Mouse (Mus musculus): ENCODE results near the gene Cyld. TPM values are rescaled to one million over a fixed set of nuclear protein-coding genes. Genes with fewer than 3 reads are reported as not detected.
"Not testable (repeated sequence)": the region's sequence is repeated elsewhere in the genome, so short reads cannot be mapped to it uniquely, and the experiment has no call there.

Gene Cyld
- total RNA-seq (2021): 10 to 100 TPM; 40.2 to 43.0 TPM
- long read RNA-seq, full-length matches to known transcripts: 3 of 17 reads
- long read RNA-seq, partial matches to known transcripts: 2 of 17 reads
- long read RNA-seq, other reads (novel, unspliced or antisense): 12 of 17 reads

GRCm38 (mm10) chr8:88696721-88697641, at the start of gene Cyld:
TSS of gene Cyld (plus strand) at chr8:88697028.
- peak; percentile 97 for DNase-seq (ENCODE audit: low spot score in 2 of 2)

DNA sequence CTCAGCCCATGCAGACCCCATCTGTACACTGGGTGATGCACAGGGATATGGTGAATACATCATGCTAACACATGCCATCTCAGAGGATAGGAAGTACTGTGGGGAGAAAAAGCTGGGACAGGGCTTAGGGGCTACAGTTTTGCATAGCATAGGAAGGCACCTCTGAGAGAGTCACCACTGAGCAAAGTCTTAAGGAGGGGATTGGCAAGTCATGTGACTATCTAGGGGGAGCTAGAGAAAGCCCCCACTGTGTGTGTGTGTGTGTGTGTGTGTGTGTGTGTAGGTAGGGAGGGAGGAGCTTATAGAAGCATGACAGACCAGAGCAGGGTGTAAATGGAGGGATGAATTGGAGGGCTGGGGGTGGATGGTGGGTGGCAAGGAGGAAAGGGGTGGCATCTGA, 48.5 kb upstream of the Cyld start:
- DNase-seq (ENCODE audit: low spot score in 2 of 2): no peak

DNA sequence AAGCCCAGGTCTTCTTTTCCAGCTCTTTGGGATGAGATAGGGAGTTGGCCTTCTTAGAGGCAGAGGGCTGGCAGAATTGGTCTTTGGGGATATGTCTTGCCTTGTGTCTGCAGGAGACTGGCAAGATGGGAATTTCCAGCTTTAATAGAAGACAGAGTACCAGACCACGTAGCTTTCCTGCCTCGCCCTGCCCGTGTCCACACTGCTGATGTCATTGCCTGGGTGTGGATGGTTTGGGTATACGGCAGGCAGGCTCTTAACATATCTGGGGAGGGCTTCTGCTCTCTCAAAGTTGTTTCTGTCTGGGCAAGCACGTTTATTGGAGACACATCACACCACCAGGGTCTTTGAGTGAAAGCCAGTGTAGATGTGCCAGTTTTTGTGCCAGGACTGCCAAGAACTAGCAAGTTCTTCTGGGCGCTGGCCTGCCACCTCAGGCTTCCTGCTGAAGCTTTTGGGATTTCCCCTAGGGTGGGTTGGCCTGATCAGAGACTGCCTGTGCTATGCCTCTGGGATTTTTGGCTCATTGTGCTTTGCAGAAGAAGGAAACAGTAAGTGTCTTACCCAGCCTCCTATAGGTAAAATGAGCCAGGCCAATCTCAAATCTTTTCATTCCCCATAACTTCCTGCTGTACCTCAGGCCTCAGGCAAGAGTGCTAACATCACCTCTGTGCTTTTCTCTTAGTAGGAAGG, 46.7 kb upstream of the Cyld start:
- no peak for DNase-seq (ENCODE audit: low spot score in 2 of 2)

GRCm38 (mm10) chr8:88651122-88651521, 45.7 kb upstream of the Cyld start:
- DNase-seq (ENCODE audit: low spot score in 2 of 2): not testable (repeated sequence)

DNA sequence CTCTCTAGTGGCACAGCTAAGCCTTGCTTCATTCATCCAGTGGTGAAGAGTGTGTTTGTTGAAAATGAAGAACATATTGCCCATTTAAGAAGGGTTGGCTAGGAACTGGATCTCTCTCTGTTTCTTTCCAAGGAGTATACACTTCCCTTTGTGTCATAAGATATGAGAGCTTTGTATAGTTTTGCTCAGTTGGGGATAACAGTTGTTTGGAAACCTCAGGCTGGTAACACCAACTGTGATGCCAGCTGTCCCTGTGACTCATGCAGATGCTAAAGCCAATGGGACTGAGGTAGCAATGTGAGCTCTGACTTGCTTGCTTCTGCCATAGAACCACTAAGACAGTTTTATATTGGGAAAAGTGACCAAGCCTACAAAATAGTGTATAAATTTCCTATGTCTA, 41.5 kb upstream of the Cyld start:
- DNase-seq (ENCODE audit: low spot score in 2 of 2): no peak

DNA sequence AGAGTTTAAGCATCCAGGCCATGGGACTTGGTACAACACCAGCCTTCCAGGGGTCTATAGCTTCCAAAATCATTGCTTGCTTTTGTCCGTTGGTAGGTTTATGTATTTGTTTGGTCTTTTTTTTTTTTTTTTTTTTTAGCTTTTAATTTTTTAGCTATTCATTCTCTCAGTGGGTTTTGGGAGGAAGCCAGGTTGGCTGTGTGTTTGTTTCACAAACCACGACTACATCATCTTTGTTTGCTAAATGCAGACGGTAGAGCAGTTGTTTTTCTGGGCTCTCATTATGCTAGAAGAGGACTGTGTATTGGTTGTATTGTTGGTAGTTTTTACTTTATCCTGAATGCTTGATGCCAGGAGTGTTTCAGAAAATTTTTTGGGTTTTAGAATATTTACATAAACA, 37.0 kb upstream of the Cyld start:
- DNase-seq (ENCODE audit: low spot score in 2 of 2): no peak

- DNase-seq (ENCODE audit: low spot score in 2 of 2): no peak
Measured at GRCm38 (mm10) chr8:88662401-88662821, 34.4 kb upstream of the Cyld start.

DNA sequence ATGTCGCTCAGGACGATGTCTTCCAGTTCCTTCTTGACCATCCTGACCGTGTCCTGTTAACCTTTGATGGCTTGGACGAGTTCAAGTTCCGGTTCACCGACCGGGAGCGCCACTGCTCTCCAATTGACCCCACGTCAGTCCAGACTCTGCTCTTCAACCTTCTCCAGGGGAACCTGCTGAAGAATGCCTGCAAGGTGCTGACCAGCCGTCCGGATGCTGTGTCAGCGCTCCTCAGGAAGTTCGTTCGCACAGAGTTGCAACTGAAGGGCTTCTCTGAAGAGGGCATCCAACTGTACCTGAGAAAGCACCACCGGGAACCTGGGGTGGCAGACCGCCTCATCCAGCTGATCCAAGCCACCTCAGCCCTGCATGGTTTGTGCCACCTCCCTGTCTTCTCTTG, 32.7 kb upstream of the Cyld start:
- no peak for DNase-seq (ENCODE audit: low spot score in 2 of 2)

- DNase-seq (ENCODE audit: low spot score in 2 of 2): no peak
Measured at GRCm38 (mm10) chr8:88664947-88665346, 31.9 kb upstream of the Cyld start.

DNA sequence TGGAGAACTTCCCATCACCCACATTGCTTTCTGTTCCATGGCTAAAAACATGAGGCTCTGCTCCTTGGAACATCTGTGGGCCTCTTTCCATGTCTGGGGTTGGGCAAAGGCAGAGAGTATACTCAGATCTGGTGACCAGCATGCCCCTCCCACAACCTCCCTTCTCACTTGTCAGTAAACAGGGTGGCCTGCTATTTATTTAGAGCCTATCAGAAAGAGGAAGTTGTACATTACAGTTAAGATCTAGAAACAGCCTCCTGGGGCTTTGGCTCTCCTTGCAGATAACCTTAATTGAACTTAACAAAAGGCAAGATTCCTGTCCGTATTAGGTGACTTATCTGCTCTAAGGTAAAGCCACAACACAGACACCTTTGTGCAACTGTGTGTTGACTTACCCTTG, 30.4 kb upstream of the Cyld start:
- DNase-seq (ENCODE audit: low spot score in 2 of 2): no peak

DNA sequence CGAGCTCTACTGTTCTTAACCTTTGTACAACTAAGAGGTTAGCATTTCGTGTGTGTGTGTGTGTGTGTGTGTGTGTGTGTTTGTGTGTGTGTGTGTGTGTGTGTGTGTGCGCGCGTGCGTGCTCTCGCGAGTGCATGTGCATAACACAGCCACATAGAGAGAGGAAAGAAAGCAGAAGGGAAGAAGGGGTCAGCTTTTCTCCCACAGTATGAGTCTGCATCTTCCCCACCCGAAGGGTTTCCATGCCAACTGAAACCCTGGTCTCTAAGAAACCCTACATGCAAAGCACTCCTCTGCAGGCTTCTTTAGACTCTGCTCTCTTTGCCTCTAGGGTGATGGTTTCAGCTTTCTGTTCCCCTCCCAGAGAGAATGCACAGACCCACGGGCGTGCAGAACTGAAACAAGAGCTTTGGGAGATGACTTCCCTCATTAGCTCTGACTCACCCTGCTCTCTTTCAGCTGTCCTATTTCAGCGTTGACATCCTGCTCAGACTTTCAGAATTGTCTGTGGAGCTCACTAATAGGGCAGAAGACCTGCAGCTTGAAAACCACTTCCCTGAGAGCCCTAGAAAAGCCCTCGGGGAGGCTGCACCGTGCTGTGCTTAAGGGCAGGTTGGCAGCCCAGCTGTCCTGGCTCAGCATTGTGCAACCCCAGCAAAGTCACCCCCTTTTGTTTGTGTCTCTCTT, 28.3 kb upstream of the Cyld start:
- peak; percentile 28 to 34 for DNase-seq (ENCODE audit: low spot score in 2 of 2)

- DNase-seq (ENCODE audit: low spot score in 2 of 2): no peak
Measured at GRCm38 (mm10) chr8:88670782-88671181, 26.0 kb upstream of the Cyld start.

GRCm38 (mm10) chr8:88671575-88671974, 25.3 kb upstream of the Cyld start:
- DNase-seq (ENCODE audit: low spot score in 2 of 2): no peak

- no peak for DNase-seq (ENCODE audit: low spot score in 2 of 2)
Measured at GRCm38 (mm10) chr8:88673859-88674258, 23.0 kb upstream of the Cyld start.

DNA sequence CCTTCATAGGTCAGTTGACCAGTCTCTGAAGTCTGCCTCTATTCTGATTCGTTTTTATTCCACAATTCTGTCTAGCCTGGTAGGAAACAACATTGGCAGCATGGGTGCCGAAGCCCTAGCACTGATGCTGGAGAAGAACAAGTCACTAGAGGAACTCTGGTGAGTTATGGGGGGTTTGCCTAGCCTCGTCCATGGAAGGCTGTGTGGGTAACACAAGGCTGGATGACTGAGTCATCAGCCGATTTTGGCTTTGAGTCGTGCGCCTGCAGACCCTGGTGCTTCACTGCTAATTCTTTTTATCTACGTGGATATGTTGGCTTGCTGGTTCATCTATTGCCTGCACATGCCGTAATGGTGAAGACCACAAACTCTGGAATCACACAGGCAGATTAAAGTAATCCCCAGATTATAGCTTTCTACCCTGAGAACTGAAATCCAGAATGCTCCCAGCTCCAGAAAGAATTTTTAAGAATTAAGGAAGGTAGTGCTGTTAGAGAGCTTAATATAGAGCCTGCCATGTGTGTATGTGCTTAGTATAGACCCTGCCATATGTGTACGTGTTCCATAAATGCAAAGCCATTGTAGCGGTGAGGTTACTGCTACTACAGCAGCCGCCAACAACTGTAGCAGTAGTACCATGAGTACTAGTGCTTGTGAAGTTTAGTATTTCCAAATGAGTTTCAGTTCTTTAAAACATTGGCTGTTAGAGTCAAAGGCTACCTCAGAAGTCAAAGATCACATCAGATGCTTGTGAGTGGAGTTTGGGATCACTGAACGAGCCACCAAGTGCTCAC, 21.3 kb upstream of the Cyld start:
- no peak for DNase-seq (ENCODE audit: low spot score in 2 of 2)

DNA sequence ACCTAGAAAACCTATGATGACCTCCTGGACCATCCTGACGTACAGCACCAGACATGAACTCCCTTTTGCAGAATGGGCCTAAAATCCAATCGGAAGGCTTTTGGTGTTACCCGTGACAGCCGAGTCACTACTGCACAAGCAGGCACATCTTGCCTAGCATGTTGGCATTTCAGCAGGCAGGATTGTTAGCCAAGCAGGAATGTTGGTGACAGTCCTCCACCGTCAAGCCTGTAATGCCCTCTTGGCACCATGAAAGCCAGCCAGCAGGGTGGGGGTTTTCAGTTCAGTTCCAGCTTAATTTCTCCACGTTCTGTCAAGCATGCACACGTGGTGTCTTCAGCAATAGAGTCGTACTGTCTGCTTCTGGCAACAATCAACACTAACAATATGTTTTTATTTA, 19.8 kb upstream of the Cyld start:
- DNase-seq (ENCODE audit: low spot score in 2 of 2): no peak

DNA sequence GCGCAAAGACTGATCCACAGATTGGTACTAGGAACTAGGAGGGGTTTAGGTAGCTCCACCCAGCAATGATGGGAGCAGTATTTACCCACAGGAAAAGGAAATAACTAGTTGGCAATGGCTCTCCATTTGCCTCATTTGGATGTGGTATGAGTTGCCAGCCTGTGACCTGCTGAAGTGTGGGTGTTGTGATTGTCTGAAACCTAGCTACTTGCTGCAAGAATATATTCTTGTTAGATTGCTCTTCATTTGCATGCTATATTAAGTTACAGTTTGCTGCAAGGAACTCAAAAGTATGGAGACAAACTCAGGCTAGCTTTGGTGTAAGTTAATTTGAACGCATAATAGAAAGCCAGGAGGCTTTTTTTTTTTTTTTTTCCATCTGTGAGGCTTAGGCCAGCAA, 16.3 kb upstream of the Cyld start:
- DNase-seq (ENCODE audit: low spot score in 2 of 2): no peak

DNA sequence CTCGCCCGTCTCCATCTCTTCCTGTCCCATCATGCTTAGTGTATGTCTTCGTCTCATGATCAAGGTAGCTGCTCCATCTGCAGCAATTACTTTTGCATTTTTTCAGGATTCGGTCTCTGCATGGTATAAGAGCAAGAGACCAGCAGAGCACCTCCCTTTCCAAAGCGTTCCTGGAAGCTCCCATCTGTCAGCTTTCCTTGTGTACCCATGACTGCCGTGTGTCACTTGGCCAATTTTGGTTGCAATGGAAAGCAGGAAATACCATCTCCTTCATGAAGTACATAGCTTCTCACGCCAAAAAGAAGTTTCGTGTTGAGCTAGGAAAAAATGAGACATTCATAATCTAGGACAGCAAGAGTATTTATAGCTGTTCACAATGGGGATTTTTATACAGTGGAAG, 15.8 kb upstream of the Cyld start:
- no peak for DNase-seq (ENCODE audit: low spot score in 2 of 2)

DNA sequence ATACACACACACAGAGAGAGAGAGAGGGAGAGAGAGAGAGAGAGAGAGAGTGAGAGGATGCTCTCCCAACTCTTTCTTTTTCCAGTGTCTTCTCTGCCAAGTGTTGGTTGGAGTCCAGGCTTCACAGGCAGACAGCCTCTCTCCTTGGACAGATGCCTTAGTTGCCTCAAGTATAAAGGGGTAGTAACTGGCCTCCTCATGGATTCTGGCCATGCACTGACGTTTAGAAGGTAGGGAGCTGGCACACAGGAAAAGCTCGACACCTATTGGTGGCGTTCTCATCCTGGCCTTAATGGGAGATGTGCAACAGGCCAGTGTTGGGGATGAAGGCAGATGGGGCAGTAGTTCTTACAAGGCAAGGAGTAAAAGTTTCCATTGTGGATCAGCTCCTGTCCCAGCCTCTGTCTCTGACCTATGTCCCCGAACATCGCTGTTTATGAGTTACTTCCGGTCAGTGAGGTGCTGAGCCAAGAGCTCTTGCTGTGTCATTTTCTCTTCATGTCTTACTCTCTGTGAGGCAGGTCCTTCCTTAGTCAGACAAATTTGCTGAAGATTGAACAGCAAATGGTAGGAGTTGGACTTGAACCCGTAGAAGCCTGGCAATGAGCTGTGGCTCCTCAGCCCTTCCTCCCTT, 13.1 kb upstream of the Cyld start:
- DNase-seq (ENCODE audit: low spot score in 2 of 2): peak in 1 of 2 experiments; percentile 34

DNA sequence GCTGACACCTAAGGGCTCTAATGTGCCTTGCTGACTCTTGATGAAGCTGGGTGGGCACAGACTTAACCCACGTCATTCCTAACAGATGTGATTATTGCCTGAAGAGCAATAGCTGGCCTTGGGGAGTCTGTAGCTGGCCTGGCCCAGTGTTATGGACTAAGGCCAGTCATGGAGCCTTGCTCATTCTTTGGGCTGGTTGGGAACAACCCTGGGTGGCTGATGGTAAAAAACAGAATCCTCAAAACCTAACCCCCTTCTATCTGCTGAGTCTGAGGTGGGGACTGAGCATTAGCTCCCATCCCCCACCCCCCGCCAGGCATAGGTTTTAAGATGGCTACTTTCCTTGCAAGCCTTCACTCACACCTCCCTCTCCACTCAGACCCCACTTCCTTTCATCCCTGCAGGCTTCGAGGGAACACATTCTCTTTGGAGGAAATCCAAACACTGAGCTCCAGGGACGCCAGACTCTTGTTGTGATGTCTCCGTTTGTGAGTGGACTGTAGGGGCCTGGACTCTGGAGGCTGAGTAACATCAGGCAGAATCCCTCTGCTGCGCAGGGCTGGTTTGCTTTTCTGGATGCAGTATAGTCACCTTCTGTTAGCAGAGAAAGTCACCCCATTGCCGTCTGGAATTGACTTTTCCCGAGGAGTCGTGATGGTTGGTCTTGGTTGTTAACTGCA, 10.5 kb upstream of the Cyld start:
- DNase-seq (ENCODE audit: low spot score in 2 of 2): no peak
